Mouse (Mus musculus) heart, adult 18-20 months (tissue): ENCODE data around the gene Slco2a1. TPM values are rescaled to one million over a fixed set of nuclear protein-coding genes. Genes with fewer than 3 reads are reported as not detected.

Experiments used
- DNase-seq, 2 experiments: peaks; one replicate each; pipeline ENCODE4 v3.0.0; 2021 to 2022; ENCODE audit warnings: mixed read lengths in 1 of 2
- total RNA-seq, 2 experiments: library from RNA; stranded (reverse); gene quantifications; 2 replicates each; pipeline ENCODE4 v1.2.3; 2021

Gene Slco2a1
- total RNA-seq, 2 experiments from 2014 or later: 1.8 to 3.8 TPM

- no peak for DNase-seq
Observed at GRCm38 (mm10) chr9:102982376-102982775, 6.1 kb upstream of the Slco2a1 start.

DNA sequence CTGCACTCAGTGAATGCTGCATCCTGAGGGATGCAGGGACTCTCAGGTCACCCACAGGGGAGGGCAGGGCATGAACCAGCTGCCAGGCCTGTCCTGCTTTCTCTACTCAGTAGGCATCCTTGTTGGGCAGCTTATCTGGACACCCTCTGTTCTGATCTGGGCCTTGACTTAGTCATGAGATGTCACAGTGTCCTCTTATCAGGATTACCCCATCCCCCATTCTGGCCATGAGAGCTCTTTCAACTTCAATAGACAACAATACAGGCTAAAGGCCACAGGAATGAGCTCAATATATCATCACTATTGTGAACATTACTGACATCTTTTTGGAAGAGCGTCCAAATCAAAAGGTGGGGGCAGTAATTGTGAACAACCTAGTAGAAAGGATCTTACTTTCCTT, 3.4 kb upstream of the Slco2a1 start:
- DNase-seq: no peak

DNA sequence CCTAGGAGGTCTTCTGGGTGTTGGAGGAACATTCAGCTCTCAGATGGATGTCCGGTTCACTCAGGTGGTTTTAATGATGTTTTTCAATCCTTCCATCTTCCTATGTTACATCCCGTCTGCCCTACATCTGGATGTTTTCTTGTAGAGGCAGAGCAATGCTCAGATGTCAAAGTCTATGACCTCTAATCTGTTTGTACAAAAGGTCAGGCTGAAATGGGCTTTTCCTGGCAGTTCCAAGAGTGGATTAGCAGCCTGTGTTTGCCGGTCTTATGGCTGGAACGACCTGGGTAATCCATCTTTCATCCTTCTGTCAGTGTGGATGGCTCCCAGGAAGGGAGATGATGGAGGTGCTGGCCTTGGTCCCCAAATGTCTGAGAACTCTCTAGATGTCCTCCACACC, 2.6 kb upstream of the Slco2a1 start:
- DNase-seq: no peak

DNA sequence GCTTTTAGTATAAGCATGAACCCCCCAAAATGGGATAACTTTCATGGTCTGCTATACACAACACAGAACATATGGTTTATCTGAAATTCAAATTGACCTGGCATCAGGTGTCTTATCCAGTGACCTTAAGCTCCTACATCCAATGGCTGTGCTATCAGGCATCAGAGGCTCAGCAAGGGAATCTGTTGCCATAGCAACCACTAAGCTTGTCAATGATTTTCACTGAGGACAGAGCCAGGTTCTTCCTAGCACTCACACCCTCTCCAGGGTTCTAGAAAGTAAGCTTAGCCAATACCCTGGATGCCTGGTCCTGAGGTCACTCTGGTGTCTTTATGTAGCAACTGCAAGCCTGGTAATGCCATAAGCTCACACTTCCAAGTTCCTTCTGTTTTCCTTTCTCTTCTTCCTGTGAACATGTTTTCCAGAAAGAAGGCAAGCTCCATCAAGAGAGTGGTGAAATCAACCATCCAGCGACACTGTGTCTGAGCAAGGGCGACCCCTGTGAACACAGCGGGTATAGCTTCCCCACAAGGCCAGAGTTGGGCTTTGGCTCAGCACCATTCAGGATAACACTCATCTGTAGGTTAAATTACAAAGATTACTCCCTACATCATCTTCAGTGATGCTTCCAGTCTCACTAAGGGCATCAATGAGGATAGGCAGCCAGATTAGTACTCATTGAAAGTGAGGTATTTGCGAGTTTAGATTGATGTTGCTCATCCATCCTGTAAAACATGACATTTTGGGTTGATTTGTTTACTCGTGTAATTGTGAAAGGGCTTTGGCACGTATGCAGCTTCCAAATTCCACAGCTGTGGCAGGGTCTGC, 2.0 kb downstream of the Slco2a1 start:
- DNase-seq: no peak

DNA sequence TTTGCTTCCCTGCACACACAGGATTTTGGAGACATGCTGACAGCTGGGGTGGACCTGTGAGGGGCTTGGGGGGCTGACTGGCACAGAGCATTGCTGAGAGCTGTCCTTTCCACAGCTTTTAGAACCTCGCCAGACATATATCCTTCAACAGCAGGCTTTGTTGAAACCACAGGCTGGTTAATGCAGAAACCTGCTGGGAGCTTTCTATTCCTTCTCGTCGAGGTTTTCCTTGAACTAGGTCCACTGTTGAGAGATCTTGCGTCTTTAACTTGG, 2.6 kb downstream of the Slco2a1 start:
- DNase-seq: no peak

DNA sequence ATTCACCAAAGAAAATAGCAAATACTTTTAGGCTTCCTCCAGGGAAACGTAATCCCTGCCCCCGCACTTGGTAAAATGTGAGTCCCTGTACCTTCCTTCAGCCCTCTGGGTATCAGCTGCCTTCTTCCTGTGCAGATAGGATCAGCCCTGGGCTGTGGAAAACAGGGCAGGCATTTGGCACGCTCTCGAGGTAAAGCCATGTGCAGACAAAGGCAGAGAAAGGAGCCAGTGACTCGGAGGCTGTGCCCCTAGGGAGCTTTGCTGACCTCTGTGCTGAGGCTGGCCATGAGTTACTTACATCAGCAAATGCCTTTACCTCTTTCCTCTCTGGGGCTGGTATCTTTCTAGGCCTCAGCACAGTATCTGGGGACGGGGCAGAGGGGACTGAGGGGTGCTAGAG, 4.4 kb downstream of the Slco2a1 start:
- DNase-seq: peak in 1 of 2 experiments; percentile 45

DNA sequence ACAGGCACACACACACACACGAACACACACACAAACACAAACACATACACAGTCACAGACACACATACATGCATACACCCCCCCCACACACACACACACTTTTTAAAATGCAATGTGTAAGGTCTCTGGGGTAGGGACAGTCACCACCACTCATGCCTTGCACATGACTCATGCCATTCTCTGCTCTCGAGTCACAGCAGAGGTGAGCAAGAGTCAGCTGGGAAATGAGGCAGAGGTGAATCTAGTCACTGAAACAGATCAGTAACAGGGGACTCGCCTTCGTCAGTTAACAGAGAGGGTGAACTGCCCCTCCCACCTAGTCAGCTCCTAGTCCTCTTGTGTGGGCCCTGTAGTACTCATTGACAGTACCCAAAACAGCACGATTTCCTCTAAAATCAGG, 5.3 kb downstream of the Slco2a1 start:
- DNase-seq: no peak

DNA sequence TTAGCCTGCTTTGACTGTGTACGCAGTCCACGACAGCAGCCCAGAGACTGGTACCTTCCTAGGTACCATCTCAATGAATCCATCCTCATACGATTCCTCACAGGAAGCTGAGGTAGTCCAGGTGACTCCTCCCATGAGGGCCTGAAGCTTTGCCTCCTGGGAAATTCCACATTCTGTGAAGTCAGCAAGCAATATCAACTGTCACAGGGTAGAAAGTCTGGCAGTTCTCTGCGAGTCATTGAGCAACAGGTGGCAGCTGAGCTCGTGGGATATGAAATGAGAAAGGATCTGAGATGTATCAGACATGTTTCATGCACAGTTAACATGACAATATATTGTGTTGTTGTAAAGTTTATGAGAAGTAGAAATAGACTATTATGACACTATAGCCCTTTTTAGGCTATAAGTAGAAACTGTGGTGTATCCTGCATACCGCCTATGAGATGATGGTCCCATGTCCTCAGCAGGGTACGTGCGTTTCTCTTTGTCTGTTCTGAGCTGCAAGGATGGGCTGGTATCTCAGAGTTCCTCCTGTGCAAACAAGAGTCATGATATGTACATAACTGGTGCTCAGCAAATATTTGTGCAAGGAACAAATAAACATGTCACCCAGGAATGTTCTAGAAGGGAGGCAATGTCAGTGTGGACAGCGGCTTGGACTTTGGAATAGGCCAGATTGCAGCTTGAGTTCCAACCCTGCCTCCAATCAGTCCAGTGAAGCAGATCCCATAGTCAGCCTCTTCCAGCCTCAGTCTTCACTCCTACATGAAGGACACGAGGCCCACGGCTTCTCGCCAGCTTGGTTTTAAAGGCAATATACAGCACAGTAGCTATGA, 7.5 kb downstream of the Slco2a1 start:
- no peak for DNase-seq

- no peak for DNase-seq
Observed at GRCm38 (mm10) chr9:103000384-103000783, 11.9 kb downstream of the Slco2a1 start.

DNA sequence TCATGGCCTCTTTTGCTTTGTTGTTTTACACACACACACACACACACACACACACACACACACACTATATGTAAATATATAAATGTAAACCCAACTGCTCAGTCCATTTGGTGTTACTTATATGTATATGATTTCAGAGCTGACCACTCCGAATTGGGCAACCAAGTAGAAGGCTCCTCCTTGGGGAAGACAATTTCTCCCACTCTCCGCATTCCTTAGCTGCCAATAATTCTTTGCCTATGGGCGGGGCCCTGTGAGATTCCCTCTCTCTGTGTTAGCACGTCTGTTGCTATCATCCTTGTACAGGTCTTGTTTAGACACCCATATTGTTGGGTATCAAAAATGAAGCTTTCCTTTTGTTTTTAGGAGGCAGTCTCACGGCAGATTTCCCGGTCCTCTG, 15.8 kb downstream of the Slco2a1 start:
- DNase-seq: no peak

- DNase-seq: peak; percentile 66 to 80
Observed at GRCm38 (mm10) chr9:103007699-103008078, 19.2 kb downstream of the Slco2a1 start.

DNA sequence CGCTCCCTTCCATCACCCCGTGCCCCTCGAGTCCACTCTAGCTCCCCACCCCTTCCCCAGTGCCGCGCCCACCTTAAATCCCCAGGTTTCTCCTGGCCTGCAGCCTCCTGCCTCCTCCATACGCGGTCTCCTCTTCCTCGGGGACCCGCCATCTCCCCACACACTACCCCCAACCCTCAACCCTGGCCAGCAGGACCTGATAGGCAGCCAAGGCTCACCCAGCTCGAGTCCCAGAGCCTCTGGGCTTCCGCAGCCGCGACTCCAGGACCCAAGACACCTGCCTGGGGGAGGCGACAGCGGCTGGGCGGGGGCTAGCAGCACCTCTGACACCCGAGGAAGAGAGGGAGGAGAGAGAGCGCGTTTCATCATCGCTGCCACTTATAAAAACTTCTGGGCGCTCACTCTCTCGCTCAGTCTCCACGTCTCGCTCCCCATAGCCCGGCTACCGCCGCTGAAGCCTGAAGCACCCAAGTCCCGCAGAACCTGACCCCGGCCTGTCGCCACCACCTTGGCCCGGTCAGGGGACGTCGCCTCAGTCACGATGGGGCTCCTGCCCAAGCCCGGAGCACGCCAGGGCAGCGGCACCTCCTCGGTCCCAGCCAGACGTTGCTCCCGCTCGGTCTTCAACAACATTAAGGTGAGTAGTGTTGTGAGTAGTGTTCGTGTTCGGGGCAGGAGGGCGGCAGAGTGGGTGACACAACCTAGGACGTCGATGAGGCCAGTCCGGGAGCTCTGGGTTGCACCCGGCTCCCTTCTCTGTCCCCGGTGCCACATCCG, 19.8 kb downstream of the Slco2a1 start:
- peak; percentile 26 to 40 for DNase-seq

DNA sequence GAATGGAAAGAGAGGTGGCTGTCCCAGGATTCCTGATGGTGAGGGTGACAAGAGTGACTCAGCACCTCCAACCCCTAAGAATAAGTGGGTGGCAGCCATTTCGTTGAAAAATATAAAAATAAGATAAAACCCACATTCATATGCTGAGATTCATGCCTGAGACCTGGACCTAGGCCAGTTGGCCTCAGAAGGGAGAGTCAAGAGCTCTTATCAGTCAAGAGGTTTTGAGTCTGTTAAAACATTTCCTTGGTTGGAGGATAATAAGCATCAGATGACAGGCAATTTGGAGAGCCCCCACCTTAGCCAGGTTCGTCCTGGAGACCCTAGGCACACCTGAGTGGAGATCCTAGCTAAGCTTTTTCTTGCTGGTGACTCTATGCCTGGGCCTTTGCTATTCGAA, 21.6 kb downstream of the Slco2a1 start:
- DNase-seq: no peak

GRCm38 (mm10) chr9:103013366-103013765, 24.9 kb downstream of the Slco2a1 start:
- peak; percentile 37 to 75 for DNase-seq

DNA sequence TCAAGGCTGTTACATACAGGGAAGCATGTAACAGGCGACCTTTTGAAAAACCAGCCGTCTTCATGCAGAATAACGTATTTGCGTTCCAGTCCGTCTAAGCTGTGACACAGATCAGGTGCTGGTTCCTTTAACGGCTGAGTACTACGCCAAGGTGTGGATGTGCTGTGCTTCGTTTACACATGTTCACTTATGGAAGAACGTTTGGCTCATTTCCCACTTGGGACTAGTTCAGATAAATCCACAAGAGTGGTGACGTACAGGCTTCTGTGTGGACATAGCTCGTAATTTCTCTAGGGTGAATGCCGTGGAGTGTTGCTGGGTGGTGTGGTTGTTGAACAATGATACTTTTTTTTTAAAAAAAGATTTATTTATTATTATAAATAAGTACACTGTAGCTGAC, 26.2 kb downstream of the Slco2a1 start:
- no peak for DNase-seq

GRCm38 (mm10) chr9:103024116-103024515, 35.6 kb downstream of the Slco2a1 start:
- DNase-seq: no peak

DNA sequence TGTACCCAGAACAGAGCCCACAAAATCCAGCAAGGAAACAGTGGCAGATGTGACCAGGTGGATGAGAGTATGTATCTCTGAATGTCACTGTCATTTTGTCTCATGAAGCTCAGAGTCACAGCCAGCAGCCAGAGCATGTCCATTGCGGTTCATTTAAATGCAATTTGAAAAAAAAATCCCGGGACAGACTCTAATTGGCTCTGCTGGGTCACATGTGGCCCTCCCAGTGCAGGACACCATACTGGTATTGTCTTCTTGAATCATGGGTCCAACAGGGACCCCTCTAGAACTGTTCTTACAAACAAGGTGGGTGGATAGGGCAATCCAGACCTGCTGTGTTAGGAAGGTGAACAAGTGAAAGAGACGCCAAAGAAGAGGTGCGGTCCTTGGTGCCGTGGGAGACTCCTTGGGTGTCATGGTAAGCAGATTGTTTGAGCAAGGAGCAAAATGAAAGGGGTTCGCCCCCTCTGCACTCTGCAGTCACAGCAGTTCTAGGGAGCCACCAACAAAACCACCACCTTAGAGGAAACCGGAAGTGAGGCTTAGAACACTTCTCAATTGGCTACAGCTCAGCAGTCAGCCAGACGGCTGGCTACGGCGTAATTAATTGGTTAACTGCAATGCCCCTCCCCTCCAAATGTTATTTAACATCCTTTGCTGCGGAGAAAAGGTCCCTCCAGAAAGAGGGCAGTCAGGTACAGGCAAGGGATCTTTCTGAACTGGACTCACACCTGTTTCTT, 38.8 kb downstream of the Slco2a1 start:
- DNase-seq: no peak

- no peak for DNase-seq
Observed at GRCm38 (mm10) chr9:103029012-103029411, 40.5 kb downstream of the Slco2a1 start.

GRCm38 (mm10) chr9:103030041-103030440, 41.5 kb downstream of the Slco2a1 start:
- no peak for DNase-seq

- no peak for DNase-seq
Observed at GRCm38 (mm10) chr9:103031211-103031610, 42.7 kb downstream of the Slco2a1 start.

- peak; percentile 56 to 61 for DNase-seq
Observed at GRCm38 (mm10) chr9:103032193-103032592, 43.7 kb downstream of the Slco2a1 start.

GRCm38 (mm10) chr9:103033381-103033780, 44.9 kb downstream of the Slco2a1 start:
- no peak for DNase-seq
